Mouse (Mus musculus) liver, embryonic 13.5 days (tissue): ENCODE data around the gene Cpt1b. TPM values are rescaled to one million over a fixed set of nuclear protein-coding genes. Genes with fewer than 3 reads are reported as not detected.

Experiments
- ATAC-seq: fragments of 200-750 bp; cut with Nextera tagmentation; 2 replicates; pipeline ENCODE4 v1.8.0; 2017; ENCODE audit warnings: low read depth, mild to moderate bottlenecking, moderate number of reproducible peaks, moderate library complexity
- DNase-seq: peaks from one replicate; pipeline ENCODE4 v3.0.0; 2022
- H3K27ac ChIP-seq: fragments of 300-500 bp; sonication (generic); 2 replicates; pipeline ENCODE4 v1.5.1; 2015; ENCODE audit warnings: moderate library complexity, mild to moderate bottlenecking, inconsistent platforms
- H3K27me3 ChIP-seq: fragments of 300-500 bp; sonication (generic); 2 replicates; pipeline ENCODE4 v1.6.1; 2015; ENCODE audit warnings: mild to moderate bottlenecking, inconsistent platforms
- H3K36me3 ChIP-seq: fragments of 300-500 bp; sonication (generic); 2 replicates; pipeline ENCODE4 v1.6.1; 2015; ENCODE audit warnings: mild to moderate bottlenecking, inconsistent platforms
- H3K4me1 ChIP-seq: fragments of 300-500 bp; sonication (generic); replicated peaks from 2 replicates; pipeline ENCODE4 v1.6.1; 2015; ENCODE audit warnings: inconsistent platforms
- H3K4me2 ChIP-seq: fragments of 300-500 bp; sonication (generic); 2 replicates; pipeline ENCODE4 v1.6.1; 2015; ENCODE audit warnings: inconsistent platforms, mild to moderate bottlenecking, moderate library complexity
- H3K4me3 ChIP-seq: fragments of 300-500 bp; sonication (generic); replicated peaks from 2 replicates; pipeline ENCODE4 v1.5.1; 2015; ENCODE audit warnings: mild to moderate bottlenecking, inconsistent platforms
- H3K9ac ChIP-seq: fragments of 300-500 bp; sonication (generic); 2 replicates; pipeline ENCODE4 v1.6.1; 2015; ENCODE audit warnings: mild to moderate bottlenecking, inconsistent platforms
- H3K9me3 ChIP-seq: fragments of 300-500 bp; sonication (generic); replicated peaks from 2 replicates; pipeline ENCODE4 v1.6.1; 2016; ENCODE audit warnings: inconsistent platforms
- WGBS: fragments of 180-500 bp; shearing (Covaris S2); methylation state at CpG from one replicate; pipeline ENCODE4 v1.1.7; 2015; ENCODE audit not compliant: insufficient replicate concordance; 5-methylcytosine and 5-hydroxymethylcytosine counted together
- polyA plus RNA-seq: library from polyadenylated mRNA; unstranded; fragments of >200 nt; fragmentation: Nextera tagmentation; extraction: Ambion mirVana; gene quantifications from 2 replicates; pipeline ENCODE4 v1.2.1, GENCODE M21; 2015

The Cpt1b gene
- polyA plus RNA-seq, 1 experiment from 2014 or later, result 1.9 TPM

GRCm38 (mm10) chr15:89460298-89460697 lies 34.6 kb upstream of the Cpt1b start:
- no peaks in the 10 kb centered on the region for H3K9me3 ChIP-seq
- 48% methylated on average over 10 of the region's 10 CpGs for WGBS
- H3K4me3 ChIP-seq, result no peak overlapping the region
- H3K27me3 ChIP-seq, result peaks cover 56% of the 10 kb centered on the region
- ATAC-seq (no peak), DNase-seq (no peak)
- H3K27ac ChIP-seq, result no peak overlapping the region
- no peaks in the 10 kb centered on the region for H3K36me3 ChIP-seq
- no peak overlapping the region for H3K9ac ChIP-seq
- no peaks in the 10 kb centered on the region for H3K4me1 ChIP-seq
- no peak overlapping the region for H3K4me2 ChIP-seq

DNA sequence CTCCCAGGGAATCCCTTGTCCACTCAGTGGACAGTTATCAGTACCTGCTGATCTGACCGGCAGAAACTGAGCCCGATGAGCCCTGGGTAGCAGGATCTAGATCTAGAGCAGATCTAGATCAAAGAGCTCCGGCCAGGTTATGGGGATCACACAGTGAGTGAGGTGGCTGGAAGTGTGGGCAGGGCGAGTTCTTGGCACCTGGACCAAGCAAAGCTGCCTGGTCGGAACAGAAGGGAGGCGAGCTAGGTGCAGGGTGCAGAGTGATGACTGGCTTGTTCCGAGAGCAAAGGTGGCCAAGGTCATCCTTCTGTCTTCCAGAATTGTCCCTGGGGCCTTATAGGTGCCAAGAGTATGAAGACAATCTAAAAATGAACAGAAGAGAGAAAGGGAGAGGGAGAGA lies 34.2 kb upstream of the Cpt1b start:
- no peak for ATAC-seq
- Histone ChIP-seq H3K9me3 (no peaks in the 10 kb centered on the region), H3K4me3 (no peak overlapping the region), H3K4me1 (no peaks in the 10 kb centered on the region), H3K4me2 (no peak overlapping the region), H3K27me3 (peaks cover 61% of the 10 kb centered on the region), H3K36me3 (no peaks in the 10 kb centered on the region), H3K27ac (no peak overlapping the region), H3K9ac (no peak overlapping the region)
- WGBS, result 55% methylated on average over 7 of the region's 7 CpGs
- DNase-seq, result no peak

GRCm38 (mm10) chr15:89458942-89459341 lies 33.3 kb upstream of the Cpt1b start:
- Histone ChIP-seq H3K9me3 (no peaks in the 10 kb centered on the region), H3K4me3 (no peak overlapping the region), H3K36me3 (no peaks in the 10 kb centered on the region), H3K27me3 (peaks cover 70% of the 10 kb centered on the region), H3K9ac (no peak overlapping the region), H3K4me1 (peaks cover 6% of the 10 kb centered on the region), H3K27ac (no peak overlapping the region), H3K4me2 (no peak overlapping the region)
- DNase-seq, result no peak
- WGBS, result 36% methylated on average over 15 of the region's 15 CpGs
- no peak for ATAC-seq

- ATAC-seq (no peak), DNase-seq (no peak)
- WGBS, result 61% methylated on average over 6 of the region's 6 CpGs
- peaks cover 73% of the 10 kb centered on the region for H3K27me3 ChIP-seq
- no peaks in the 10 kb centered on the region for H3K36me3 ChIP-seq
- no peaks in the 10 kb centered on the region for H3K9me3 ChIP-seq
- H3K4me3 ChIP-seq, result no peak overlapping the region
- no peak overlapping the region for H3K4me2 ChIP-seq
- H3K27ac ChIP-seq, result no peak overlapping the region
- H3K4me1 ChIP-seq, result peaks cover 11% of the 10 kb centered on the region
- H3K9ac ChIP-seq, result no peak overlapping the region
Measured at GRCm38 (mm10) chr15:89455642-89456041, 30.0 kb upstream of the Cpt1b start.

- no peak for DNase-seq
- Histone ChIP-seq H3K4me3 (no peak overlapping the region), H3K27me3 (peaks cover 73% of the 10 kb centered on the region)
Measured at GRCm38 (mm10) chr15:89454857-89455256, 29.2 kb upstream of the Cpt1b start.

DNA sequence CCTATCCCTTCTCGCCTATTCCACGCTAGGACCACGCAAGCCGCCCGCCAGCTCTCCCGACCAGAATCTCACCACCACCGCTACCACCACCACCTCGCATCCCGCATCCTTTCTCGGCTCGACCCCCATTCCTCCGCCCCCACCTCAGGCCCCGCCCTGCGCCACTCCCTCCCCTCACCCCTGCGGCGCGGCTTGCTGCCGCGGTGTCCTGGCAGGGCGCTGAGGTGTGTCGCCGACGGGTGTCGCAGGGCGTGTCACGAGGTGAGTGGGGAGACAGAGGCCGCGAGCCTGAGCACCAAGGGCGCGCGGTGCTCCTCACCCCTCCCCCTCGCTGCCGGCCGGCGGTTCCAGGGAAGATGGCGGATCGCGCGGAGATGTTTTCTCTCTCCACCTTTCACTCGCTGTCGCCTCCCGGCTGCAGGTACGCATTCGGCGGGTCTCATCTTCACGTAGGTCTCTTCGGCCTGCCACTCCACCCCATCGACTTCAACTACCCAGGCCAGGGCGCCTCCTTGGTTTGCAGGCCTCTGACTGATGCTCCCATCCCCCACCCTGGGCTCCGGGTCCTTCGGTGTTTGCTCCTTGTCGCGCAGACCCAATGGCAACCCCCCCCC lies 28.3 kb upstream of the Cpt1b start, which contains the start of gene Mapk8ip2:
Mapk8ip2 (plus strand) TSS at position 49 of the 614 bp plus-strand sequence.
- no peak for ATAC-seq
- no peak for DNase-seq
- Histone ChIP-seq H3K36me3 (no peaks in the 10 kb centered on the region), H3K9ac (no peak within 1 kb of the TSS), H3K4me2 (peak within 1 kb of the TSS; percentile 58), H3K4me3 (peak within 1 kb of the TSS; percentile 46), H3K27me3 (peaks cover 70% of the 10 kb centered on the region), H3K9me3 (no peaks in the 10 kb centered on the region), H3K4me1 (peaks cover 11% of the 10 kb centered on the region), H3K27ac (no peak within 1 kb of the TSS)
- WGBS, result 2% methylated on average over 53 of the region's 53 CpGs

More at GRCm38 (mm10) chr15:89454857-89455256, 29.2 kb upstream of the Cpt1b start:
- no peak for ATAC-seq
- Histone ChIP-seq H3K27ac (no peak overlapping the region), H3K4me1 (peaks cover 11% of the 10 kb centered on the region), H3K36me3 (no peaks in the 10 kb centered on the region), H3K4me2 (no peak overlapping the region), H3K9ac (no peak overlapping the region), H3K9me3 (no peaks in the 10 kb centered on the region)
- 27% methylated on average over 4 of the region's 6 CpGs for WGBS

GRCm38 (mm10) chr15:89452906-89453864 lies 27.5 kb upstream of the Cpt1b start:
- Histone ChIP-seq H3K27me3 (peaks cover 63% of the 10 kb centered on the region), H3K4me2 (peak overlapping the region; percentile 58)
- peak; percentile 48 for DNase-seq

GRCm38 (mm10) chr15:89442486-89443070 lies 16.9 kb upstream of the Cpt1b start:
- 34% methylated on average over 8 of the region's 8 CpGs for WGBS
- H3K36me3 ChIP-seq, result no peaks in the 10 kb centered on the region
- H3K4me2 ChIP-seq, result no peak overlapping the region
- ATAC-seq, result no peak
- no peak for DNase-seq
- no peaks in the 10 kb centered on the region for H3K27me3 ChIP-seq
- no peak overlapping the region for H3K9ac ChIP-seq
- H3K4me3 ChIP-seq, result no peak overlapping the region
- no peak overlapping the region for H3K27ac ChIP-seq
- H3K4me1 ChIP-seq, result no peaks in the 10 kb centered on the region
- no peaks in the 10 kb centered on the region for H3K9me3 ChIP-seq

More at GRCm38 (mm10) chr15:89452906-89453864, 27.5 kb upstream of the Cpt1b start:
- Histone ChIP-seq H3K27ac (no peak overlapping the region), H3K4me3 (peak overlapping the region; percentile 46; the same call in 1 of the 2 replicates), H3K9me3 (no peaks in the 10 kb centered on the region), H3K4me1 (peaks cover 11% of the 10 kb centered on the region), H3K36me3 (no peaks in the 10 kb centered on the region), H3K9ac (no peak overlapping the region)
- WGBS, result 4% methylated on average over 24 of the region's 24 CpGs
- peak; percentile 41; the same call in 1 of the 2 replicates for ATAC-seq

DNA sequence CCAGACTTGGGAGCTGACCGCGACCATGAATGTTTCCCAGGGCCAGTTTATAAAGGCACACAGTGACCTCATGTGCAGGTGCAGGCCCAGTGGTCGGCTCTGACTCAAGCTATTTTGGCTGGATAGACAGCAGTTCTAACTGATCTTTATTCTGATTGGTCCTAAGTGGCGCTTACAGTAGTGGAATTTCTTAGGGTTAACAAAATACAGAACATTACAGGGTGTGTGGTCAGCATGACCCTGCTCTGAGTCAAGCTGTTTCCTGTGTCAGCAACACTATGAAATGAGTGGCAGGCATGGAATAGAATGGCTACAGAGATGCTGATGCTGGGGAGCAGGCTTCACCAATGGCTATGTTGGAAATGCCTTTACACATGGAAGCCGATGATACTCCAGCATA lies 10.2 kb upstream of the Cpt1b start:
- Histone ChIP-seq H3K36me3 (no peaks in the 10 kb centered on the region), H3K27ac (no peak overlapping the region), H3K4me2 (no peak overlapping the region), H3K4me3 (no peak overlapping the region), H3K9me3 (no peaks in the 10 kb centered on the region), H3K4me1 (peaks cover 19% of the 10 kb centered on the region), H3K9ac (no peak overlapping the region), H3K27me3 (no peaks in the 10 kb centered on the region)
- ATAC-seq, result no peak
- WGBS, result 74% methylated on average over 5 of the region's 5 CpGs
- DNase-seq, result no peak

- ATAC-seq, result no peak
- Histone ChIP-seq H3K27me3 (no peaks in the 10 kb centered on the region), H3K9me3 (no peaks in the 10 kb centered on the region), H3K4me1 (peaks cover 29% of the 10 kb centered on the region), H3K9ac (no peak overlapping the region), H3K27ac (no peak overlapping the region), H3K4me3 (no peak overlapping the region), H3K4me2 (no peak overlapping the region), H3K36me3 (no peaks in the 10 kb centered on the region)
- DNase-seq, result no peak
- 51% methylated on average over 3 of the region's 3 CpGs for WGBS
Measured at GRCm38 (mm10) chr15:89434136-89434535, 8.5 kb upstream of the Cpt1b start.

- no peak overlapping the region for H3K9ac ChIP-seq
- no peak overlapping the region for H3K4me2 ChIP-seq
- no peak overlapping the region for H3K4me3 ChIP-seq
- DNase-seq (no peak), ATAC-seq (no peak)
- H3K4me1 ChIP-seq, result peaks cover 40% of the 10 kb centered on the region
- H3K36me3 ChIP-seq, result peaks cover 3% of the 10 kb centered on the region
- H3K27ac ChIP-seq, result no peak overlapping the region
- WGBS, result 63% methylated on average over 4 of the region's 4 CpGs
- no peaks in the 10 kb centered on the region for H3K27me3 ChIP-seq
- H3K9me3 ChIP-seq, result no peaks in the 10 kb centered on the region
Measured at GRCm38 (mm10) chr15:89432946-89433345, 7.3 kb upstream of the Cpt1b start.
